Mouse (Mus musculus): Measurements from ENCODE around the gene Samhd1. TPM values are rescaled to one million over a fixed set of nuclear protein-coding genes. Genes with fewer than 3 reads are reported as not detected.

Samhd1 gene
- polyA plus RNA-seq, 1 experiment: 83.7 TPM

- H3K27ac ChIP-seq (ENCODE audit: insufficient read depth, low read length): no peak overlapping the region
- no peak for TF ChIP-seq CTCF (IDR thresholded peaks at IDR 0.05; ENCODE audit: borderline replicate concordance, insufficient read depth, low read length)
- TF ChIP-seq POLR2A (IDR thresholded peaks at IDR 0.05; ENCODE audit: low read depth, low read length): no peak
- H3K4me1 ChIP-seq (ENCODE audit: control insufficient read depth, insufficient read depth, low read length): no peaks in the 10 kb centered on the region
- no peak overlapping the region for H3K4me3 ChIP-seq (ENCODE audit: insufficient read depth, low read length)
Measured at GRCm38 (mm10) chr2:157137959-157138731, 3.1 kb upstream of the Samhd1 start.

- no peak for TF ChIP-seq CTCF (IDR thresholded peaks at IDR 0.05; ENCODE audit: borderline replicate concordance, insufficient read depth, low read length)
- no peak overlapping the region for H3K27ac ChIP-seq (ENCODE audit: insufficient read depth, low read length)
- H3K4me3 ChIP-seq (ENCODE audit: insufficient read depth, low read length): no peak overlapping the region
- no peaks in the 10 kb centered on the region; the same call in none of the 2 replicates for H3K4me1 ChIP-seq (ENCODE audit: control insufficient read depth, insufficient read depth, low read length)
Measured at GRCm38 (mm10) chr2:157136646-157137045, 1.6 kb upstream of the Samhd1 start.

GRCm38 (mm10) chr2:157136176-157136575 is 1.1 kb upstream of the Samhd1 start:
- TF ChIP-seq POLR2A (IDR thresholded peaks at IDR 0.05; ENCODE audit: low read depth, low read length) (no peak), CTCF (IDR thresholded peaks at IDR 0.05; ENCODE audit: borderline replicate concordance, insufficient read depth, low read length) (no peak)
- no peaks in the 10 kb centered on the region; the same call in none of the 2 replicates for H3K4me1 ChIP-seq (ENCODE audit: control insufficient read depth, insufficient read depth, low read length)
- H3K4me3 ChIP-seq (ENCODE audit: insufficient read depth, low read length): no peak overlapping the region
- H3K27ac ChIP-seq (ENCODE audit: insufficient read depth, low read length): no peak overlapping the region

- Histone ChIP-seq H3K27ac (ENCODE audit: insufficient read depth, low read length) (peak overlapping the region; percentile 57), H3K4me3 (ENCODE audit: insufficient read depth, low read length) (no peak overlapping the region)
Measured at GRCm38 (mm10) chr2:157135529-157136120, 560 bp upstream of the Samhd1 start.

GRCm38 (mm10) chr2:157134479-157134931 is 560 bp downstream of the Samhd1 start:
- TF ChIP-seq POLR2A (IDR thresholded peaks at IDR 0.05; ENCODE audit: low read depth, low read length): no peak
- no peak for TF ChIP-seq CTCF (IDR thresholded peaks at IDR 0.05; ENCODE audit: borderline replicate concordance, insufficient read depth, low read length)
- no peaks in the 10 kb centered on the region; the same call in none of the 2 replicates for H3K4me1 ChIP-seq (ENCODE audit: control insufficient read depth, insufficient read depth, low read length)
- H3K27ac ChIP-seq (ENCODE audit: insufficient read depth, low read length): peak overlapping the region; percentile 50
- H3K4me3 ChIP-seq (ENCODE audit: insufficient read depth, low read length): peak overlapping the region; percentile 96

More at GRCm38 (mm10) chr2:157135529-157136120, 560 bp upstream of the Samhd1 start:
- H3K4me1 ChIP-seq (ENCODE audit: control insufficient read depth, insufficient read depth, low read length): no peaks in the 10 kb centered on the region; the same call in none of the 2 replicates
- TF ChIP-seq CTCF (IDR thresholded peaks at IDR 0.05; ENCODE audit: borderline replicate concordance, insufficient read depth, low read length) (no peak), POLR2A (IDR thresholded peaks at IDR 0.05; ENCODE audit: low read depth, low read length) (no peak)

GRCm38 (mm10) chr2:157133769-157134478 is 1.1 kb downstream of the Samhd1 start:
- Histone ChIP-seq H3K4me3 (ENCODE audit: insufficient read depth, low read length) (peak overlapping the region; percentile 96), H3K27ac (ENCODE audit: insufficient read depth, low read length) (peak overlapping the region; percentile 50), H3K4me1 (ENCODE audit: control insufficient read depth, insufficient read depth, low read length) (no peaks in the 10 kb centered on the region; the same call in none of the 2 replicates)
- no peak for TF ChIP-seq POLR2A (IDR thresholded peaks at IDR 0.05; ENCODE audit: low read depth, low read length)
- no peak for TF ChIP-seq CTCF (IDR thresholded peaks at IDR 0.05; ENCODE audit: borderline replicate concordance, insufficient read depth, low read length)

GRCm38 (mm10) chr2:157132686-157133540 is 2.2 kb downstream of the Samhd1 start:
- TF ChIP-seq POLR2A (IDR thresholded peaks at IDR 0.05; ENCODE audit: low read depth, low read length) (no peak), CTCF (IDR thresholded peaks at IDR 0.05; ENCODE audit: borderline replicate concordance, insufficient read depth, low read length) (no peak)
- no peaks in the 10 kb centered on the region; the same call in none of the 2 replicates for H3K4me1 ChIP-seq (ENCODE audit: control insufficient read depth, insufficient read depth, low read length)

GRCm38 (mm10) chr2:157132086-157132485 is 3.0 kb downstream of the Samhd1 start:
- TF ChIP-seq CTCF (IDR thresholded peaks at IDR 0.05; ENCODE audit: borderline replicate concordance, insufficient read depth, low read length) (no peak), POLR2A (IDR thresholded peaks at IDR 0.05; ENCODE audit: low read depth, low read length) (no peak)
- Histone ChIP-seq H3K27ac (ENCODE audit: insufficient read depth, low read length) (no peak overlapping the region), H3K4me1 (ENCODE audit: control insufficient read depth, insufficient read depth, low read length) (no peaks in the 10 kb centered on the region; the same call in none of the 2 replicates), H3K4me3 (ENCODE audit: insufficient read depth, low read length) (no peak overlapping the region)

More at GRCm38 (mm10) chr2:157132686-157133540, 2.2 kb downstream of the Samhd1 start:
- Histone ChIP-seq H3K4me3 (ENCODE audit: insufficient read depth, low read length) (peak overlapping the region; percentile 8), H3K27ac (ENCODE audit: insufficient read depth, low read length) (no peak overlapping the region)
